Mouse (Mus musculus) liver, embryonic 18 days (tissue): ENCODE data around the gene Vmn2r112. TPM values are rescaled to one million over a fixed set of nuclear protein-coding genes. Genes with fewer than 3 reads are reported as not detected.

ENCODE experiments used
- polyA plus RNA-seq: library from polyadenylated mRNA; depleted of rRNA; stranded (reverse); fragments of >200 nt; gene quantifications from 2 replicates; pipeline ENCODE4 v1.2.3, GENCODE M21; 2012; rRNA removed

The Vmn2r112 gene
- polyA plus RNA-seq = not detected in 2 replicates

DNA sequence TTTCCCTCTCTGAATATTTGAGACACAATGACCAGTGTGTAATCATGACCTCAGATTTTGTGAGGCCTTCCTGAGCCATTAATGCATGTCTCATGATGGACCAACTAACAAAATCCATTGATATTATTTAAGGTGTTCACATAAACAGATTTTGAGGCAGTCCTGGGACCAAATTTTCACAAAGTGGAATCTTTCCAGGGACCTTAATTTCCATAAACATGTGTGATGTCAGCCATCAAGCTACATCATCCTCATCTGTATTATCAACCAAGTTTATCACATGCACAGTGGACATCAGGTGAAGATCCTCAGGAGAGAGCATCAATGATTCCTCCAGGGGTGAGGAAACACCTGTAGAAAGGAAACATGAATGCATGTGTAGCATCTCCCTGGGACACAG is at the start of gene Vmn2r112:
Vmn2r112 (plus strand) TSS at position 301 of the 400 bp plus-strand sequence.

DNA sequence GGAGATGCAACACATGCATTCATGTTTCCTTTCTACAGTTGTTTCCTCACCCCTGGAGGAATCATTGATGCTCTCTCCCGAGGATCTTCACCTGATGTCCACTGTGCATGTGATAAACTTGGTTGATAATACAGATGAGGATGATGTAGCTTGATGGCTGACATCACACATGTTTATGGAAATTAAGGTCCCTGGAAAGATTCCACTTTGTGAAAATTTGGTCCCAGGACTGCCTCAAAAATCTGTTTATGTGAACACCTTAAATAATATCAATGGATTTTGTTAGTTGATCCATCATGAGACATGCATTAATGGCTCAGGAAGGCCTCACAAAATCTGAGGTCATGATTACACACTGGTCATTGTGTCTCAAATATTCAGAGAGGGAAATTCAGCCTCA is 27.4 kb upstream of the Vmn2r112 start, which contains the start of gene Vmn2r111:
Vmn2r111 (minus strand) TSS at position 101 of the 400 bp plus-strand sequence.

Other genes with a start within 250 kb of the Vmn2r112 start
- gene Zfp944, start 239.6 kb upstream of the Vmn2r112 start, polyA plus RNA-seq = 2.6 and 2.8 TPM in 2 replicates
- gene Zfp758, start 239.5 kb upstream of the Vmn2r112 start, polyA plus RNA-seq = 1.5 TPM in 2 replicates
- 2.0 TPM in 2 replicates for gene Zfp946, start 176.7 kb upstream of the Vmn2r112 start, polyA plus RNA-seq
- gene Vmn2r111, start 27.5 kb upstream of the Vmn2r112 start, polyA plus RNA-seq = not detected in 2 replicates